Mouse (Mus musculus) left cerebral cortex, adult 18-20 months (tissue): ENCODE results near the gene Tfcp2l1. TPM values are rescaled to one million over a fixed set of nuclear protein-coding genes. Genes with fewer than 3 reads are reported as not detected.

Experiments used
- DNase-seq, 2 experiments: peaks; one replicate each; pipeline ENCODE4 v3.0.0; 2021 to 2022; ENCODE audit warnings: low spot score in 2 of 2, mixed read lengths in 1 of 2
- total RNA-seq, 2 experiments: library from RNA; stranded (reverse); gene quantifications; 2 replicates each; pipeline ENCODE4 v1.2.3; 2021

The Tfcp2l1 gene
- total RNA-seq, 2 experiments from 2014 or later = 2.7 to 2.9 TPM

- no peak for DNase-seq
Measured at GRCm38 (mm10) chr1:118728796-118729195, 101.1 kb downstream of the Tfcp2l1 start.

Other genes with a start within 250 kb of the Tfcp2l1 start
- 100 to 1,000 TPM; 106 to 109 TPM for gene Clasp1, start 238.9 kb upstream of the Tfcp2l1 start, total RNA-seq